Mouse (Mus musculus): Measurements from ENCODE around the gene Sprr2f. TPM values are rescaled to one million over a fixed set of nuclear protein-coding genes. Genes with fewer than 3 reads are reported as not detected.

Sprr2f gene
- polyA plus RNA-seq, 1 experiment, result not detected

DNA sequence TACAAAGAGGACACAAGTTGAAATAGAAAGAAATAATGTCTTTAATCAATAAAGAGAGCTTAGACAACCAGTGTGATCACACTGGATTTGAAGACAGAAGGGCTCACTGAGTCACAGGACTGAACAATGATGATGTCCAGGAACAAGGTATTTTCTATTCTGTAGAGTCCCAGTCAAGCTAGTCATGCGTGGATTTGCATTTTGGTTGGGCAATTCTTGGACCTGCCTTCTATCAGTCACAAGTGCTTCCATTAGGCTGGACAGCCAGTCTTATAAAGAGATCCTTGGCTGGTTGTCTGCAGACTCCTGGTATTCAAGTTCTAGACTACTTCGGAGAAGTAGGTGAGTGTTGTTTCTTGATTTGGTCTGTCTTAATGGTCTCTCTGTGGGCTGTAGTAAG is 42.7 kb downstream of the Sprr2f start, which contains the start of gene Sprr2i:
Gene Sprr2i (plus strand): TSS at position 301 of the 400 bp plus-strand sequence.
- Histone ChIP-seq H3K4me1 (ENCODE audit: control insufficient read depth, insufficient read depth, low read length) (no peaks in the 10 kb centered on the region), H3K27ac (ENCODE audit: insufficient read depth, low read length) (no peak within 1 kb of the TSS), H3K4me3 (ENCODE audit: insufficient read depth, low read length) (no peak within 1 kb of the TSS)
- TF ChIP-seq CTCF (IDR thresholded peaks at IDR 0.05; ENCODE audit: extremely low read depth, insufficient read depth, low read length) (no peak), POLR2A (IDR thresholded peaks at IDR 0.05; ENCODE audit: extremely low read depth, insufficient read depth, low read length) (no peak)

Other genes starting within 250 kb of the Sprr2f start
- gene Prr9, start 241.2 kb upstream of the Sprr2f start, polyA plus RNA-seq (2012; rRNA removed), result not detected in 2 replicates
- not detected in 2 replicates for gene Lelp1, start 222.4 kb upstream of the Sprr2f start, polyA plus RNA-seq (2012; rRNA removed)
- 0.06 TPM in 1 of 2 replicates, not detected in the other for gene Sprr2a1, start 149.4 kb upstream of the Sprr2f start, polyA plus RNA-seq (2012; rRNA removed)
- gene Sprr2a2, start 149.3 kb upstream of the Sprr2f start, polyA plus RNA-seq (2012; rRNA removed), result 1.8 and 3.8 TPM in 2 replicates
- gene Sprr2a3, start 79.8 kb upstream of the Sprr2f start, polyA plus RNA-seq (2012; rRNA removed), result 0.11 TPM in 1 of 2 replicates, not detected in the other
- not detected in 2 replicates for gene Sprr2b, start 48.6 kb upstream of the Sprr2f start, polyA plus RNA-seq (2012; rRNA removed)
- not detected in 2 replicates for gene Sprr2d, start 26.0 kb upstream of the Sprr2f start, polyA plus RNA-seq (2012; rRNA removed)
- gene Sprr2e, start 13.0 kb upstream of the Sprr2f start, polyA plus RNA-seq (2012; rRNA removed), result not detected in 2 replicates
- gene Sprr2h, start 20.5 kb downstream of the Sprr2f start, polyA plus RNA-seq (2012; rRNA removed), result not detected in 2 replicates
- not detected in 2 replicates for gene Sprr2i, start 42.8 kb downstream of the Sprr2f start, polyA plus RNA-seq (2012; rRNA removed)
- gene Sprr2j-ps, start 52.9 kb downstream of the Sprr2f start, polyA plus RNA-seq (2012; rRNA removed), result not detected in 2 replicates
- gene Gm9774, start 64.2 kb downstream of the Sprr2f start, polyA plus RNA-seq (2012; rRNA removed), result 11.5 TPM in 2 replicates
- not detected in 2 replicates for gene Sprr2k, start 67.4 kb downstream of the Sprr2f start, polyA plus RNA-seq (2012; rRNA removed)
- gene Sprr1b, start 73.6 kb downstream of the Sprr2f start, polyA plus RNA-seq (2012; rRNA removed), result not detected in 2 replicates
- gene Sprr3, start 93.5 kb downstream of the Sprr2f start, polyA plus RNA-seq (2012; rRNA removed), result not detected in 2 replicates
- 0.26 and 0.42 TPM in 2 replicates for gene Sprr1a, start 120.7 kb downstream of the Sprr2f start, polyA plus RNA-seq (2012; rRNA removed)
- not detected in 2 replicates for gene Sprr4, start 135.3 kb downstream of the Sprr2f start, polyA plus RNA-seq (2012; rRNA removed)
- not detected in 2 replicates for gene 2310046K23Rik, start 169.3 kb downstream of the Sprr2f start, polyA plus RNA-seq (2012; rRNA removed)
- not detected in 2 replicates for gene Ivl, start 208.5 kb downstream of the Sprr2f start, polyA plus RNA-seq (2012; rRNA removed)
- not detected in 2 replicates for gene Smcp, start 223.8 kb downstream of the Sprr2f start, polyA plus RNA-seq (2012; rRNA removed)
- not detected in 2 replicates for gene 2210017I01Rik, start 242.3 kb downstream of the Sprr2f start, polyA plus RNA-seq (2012; rRNA removed)

All from cortical plate, adult 2 months (tissue).